Mouse (Mus musculus) gastrocnemius, adult 2 months (tissue): Measurements from ENCODE around the gene Psap. TPM values are rescaled to one million over a fixed set of nuclear protein-coding genes. Genes with fewer than 3 reads are reported as not detected.
A peak's percentile ranks its signal among the peaks of the same experiment; 100 is the strongest.

Experiments used
- DNase-seq: peaks from one replicate; pipeline ENCODE4 v3.0.0; 2022
- H3K27ac ChIP-seq: fragments of 200-600 bp; 2 replicates; pipeline ENCODE4 v1.8.1; 2022; ENCODE audit warnings: mild to moderate bottlenecking
- H3K4me3 ChIP-seq: fragments of 200-600 bp; 2 replicates; pipeline ENCODE4 v1.8.1; 2022; ENCODE audit warnings: mild to moderate bottlenecking, moderate library complexity
- CTCF ChIP-seq: fragments of 200-600 bp; IDR thresholded peaks from 2 replicates; pipeline ENCODE4 v1.8.1; 2022; ENCODE audit warnings: antibody characterized with exemption, mild to moderate bottlenecking, moderate library complexity
- intact Hi-C: fragments of 180-260 bp; cut with DNase I; formaldehyde crosslinking; loops from one replicate; pipeline ENCODE4 v1.15.1; 2025
- total RNA-seq, 2 experiments: library from RNA; stranded (reverse); gene quantifications; 2 replicates each; pipeline ENCODE4 v1.2.3; 2021

The Psap gene
- total RNA-seq, 2 experiments from 2014 or later, result 730 to 837 TPM

GRCm38 (mm10) chr10:60299636-60300035 lies 22.2 kb downstream of the Psap start:
- no peak for TF ChIP-seq CTCF
- intact Hi-C loops, result loop anchor here (5.0 kb wide), 1 partner anchor 458 kb away; no protein-coding TSS in a partner anchor
- H3K27ac ChIP-seq, result no peak overlapping the region
- H3K4me3 ChIP-seq, result no peak overlapping the region
- no peak for DNase-seq

- no peak overlapping the region for H3K4me3 ChIP-seq
- TF ChIP-seq CTCF, result no peak
Measured at GRCm38 (mm10) chr10:60303419-60303818, 26.0 kb downstream of the Psap start.

GRCm38 (mm10) chr10:60304854-60305628 lies 27.6 kb downstream of the Psap start:
- intact Hi-C loops, result loop anchor here (2.0 to 5.0 kb wide), 3 partner anchors 106 to 452 kb away; partner anchors contain the start of gene Cdh23
- H3K27ac ChIP-seq, result no peak overlapping the region
- peak; percentile 90 for TF ChIP-seq CTCF
- H3K4me3 ChIP-seq, result no peak overlapping the region
- DNase-seq, result peak; percentile 75

More at GRCm38 (mm10) chr10:60303419-60303818, 26.0 kb downstream of the Psap start:
- intact Hi-C loops, result loop anchor here (5.0 kb wide), 1 partner anchor 454 kb away; no protein-coding TSS in a partner anchor
- DNase-seq, result no peak
- H3K27ac ChIP-seq, result no peak overlapping the region

- Histone ChIP-seq H3K4me3 (no peak overlapping the region), H3K27ac (no peak overlapping the region)
- no peak for TF ChIP-seq CTCF
- DNase-seq, result no peak
- intact Hi-C loops, result no loop called here
Measured at GRCm38 (mm10) chr10:60310629-60311028, 33.2 kb downstream of the Psap start.

GRCm38 (mm10) chr10:60313606-60314005 lies 36.2 kb downstream of the Psap start:
- intact Hi-C loops, result no loop called here
- no peak overlapping the region for H3K27ac ChIP-seq
- DNase-seq, result no peak
- TF ChIP-seq CTCF, result no peak
- H3K4me3 ChIP-seq, result no peak overlapping the region

- intact Hi-C loops, result no loop called here
- DNase-seq, result no peak
- Histone ChIP-seq H3K4me3 (no peak overlapping the region), H3K27ac (no peak overlapping the region)
- no peak for TF ChIP-seq CTCF
Measured at GRCm38 (mm10) chr10:60316166-60316565, 38.7 kb downstream of the Psap start.

- intact Hi-C loops, result no loop called here
- DNase-seq, result no peak
- TF ChIP-seq CTCF, result no peak
- H3K4me3 ChIP-seq, result no peak overlapping the region
- no peak overlapping the region for H3K27ac ChIP-seq
Measured at GRCm38 (mm10) chr10:60328963-60329650, 51.7 kb downstream of the Psap start.

GRCm38 (mm10) chr10:60334583-60334982 lies 57.2 kb downstream of the Psap start:
- no peak for TF ChIP-seq CTCF
- Histone ChIP-seq H3K27ac (no peak overlapping the region), H3K4me3 (no peak overlapping the region)
- intact Hi-C loops, result no loop called here
- DNase-seq, result no peak

- no peak overlapping the region for H3K4me3 ChIP-seq
- intact Hi-C loops, result no loop called here
- no peak overlapping the region for H3K27ac ChIP-seq
- TF ChIP-seq CTCF, result no peak
- DNase-seq, result no peak
Measured at GRCm38 (mm10) chr10:60335021-60335420, 57.6 kb downstream of the Psap start.

GRCm38 (mm10) chr10:60341528-60341927 lies 64.1 kb downstream of the Psap start:
- no peak overlapping the region for H3K4me3 ChIP-seq
- intact Hi-C loops, result no loop called here
- no peak overlapping the region for H3K27ac ChIP-seq
- DNase-seq, result no peak
- no peak for TF ChIP-seq CTCF

- H3K27ac ChIP-seq, result no peak overlapping the region
- TF ChIP-seq CTCF, result no peak
Measured at GRCm38 (mm10) chr10:60344111-60344510, 66.7 kb downstream of the Psap start.

GRCm38 (mm10) chr10:60346056-60346455 lies 68.6 kb downstream of the Psap start:
- TF ChIP-seq CTCF, result no peak
- no peak for DNase-seq
- intact Hi-C loops, result loop anchor here (5.0 kb wide), 2 partner anchors 36 to 61 kb away; no protein-coding TSS in a partner anchor
- Histone ChIP-seq H3K27ac (no peak overlapping the region), H3K4me3 (no peak overlapping the region; the same call in 1 of the 2 replicates)

More at GRCm38 (mm10) chr10:60344111-60344510, 66.7 kb downstream of the Psap start:
- DNase-seq, result peak; percentile 23
- intact Hi-C loops, result no loop called here
- no peak overlapping the region for H3K4me3 ChIP-seq
